ENCODE assay signal across 20 mouse cellular contexts in genomic region chr4:48726349-48726835, GRCm38 (mm10).
A peak's percentile ranks its signal among the peaks of the same experiment; 100 is the strongest.
DNase-seq lines count a peak whose midpoint lies in the region; ATAC-seq lines count a peak whose summit lies in the region.
"Had no signal": no experiment of that assay in that cellular context is flagged by ENCODE, and none has a peak within 500 bp of the region (broad histone marks: within the 10 kb centered on the region; RNA-seq: fewer than 3 reads in every experiment).

No protein-coding gene starts in this region.

- peak; percentile 47; the same call in 1 of the 2 replicates for ATAC-seq in midbrain, embryonic 11.5 days (ENCODE audit: low FRiP score)
- 0 out of 2 replicates have a peak, but pooled peaks have one; percentile 44 for ATAC-seq in hindbrain, embryonic 14.5 days (ENCODE audit: low FRiP score)
- ATAC-seq in midbrain, embryonic 16.5 days, result peak; percentile 43
- ATAC-seq: activated CD4-positive, CD25-positive, alpha-beta regulatory T cell, adult 4 months; intestine, embryonic 15.5 days; Patski had no signal

- H3K9me3 ChIP-seq in midbrain, embryonic 11.5 days (ENCODE audit: control insufficient read depth, low read length), result no peaks in the 10 kb centered on the region
- H3K9me3 ChIP-seq in midbrain, embryonic 10.5 days (replicated peaks), result no peaks in the 10 kb centered on the region
- no peaks in the 10 kb centered on the region for H3K9me3 ChIP-seq in hindbrain, embryonic 14.5 days (ENCODE audit: control insufficient read depth, low read length)
- H3K9me3 ChIP-seq in midbrain, embryonic 16.5 days (replicated peaks; ENCODE audit: control insufficient read depth, low read length, poor library complexity, severe bottlenecking), result no peaks in the 10 kb centered on the region
- H3K9me3 ChIP-seq: intestine, embryonic 15.5 days; kidney, embryonic 15.5 days had no signal

- no peak for DNase-seq in midbrain, embryonic 11.5 days (ENCODE audit: low spot score, missing footprints)
- DNase-seq in midbrain, embryonic 10.5 days (ENCODE audit: low spot score), result no peak
- DNase-seq in hindbrain, embryonic 14.5 days (ENCODE audit: low spot score), result peak; percentile 30
- no peak for DNase-seq in frontal cortex, postnatal 14 days (ENCODE audit: low spot score in 2 of 2)
- DNase-seq in lung, postnatal 4 days, result no peak
- DNase-seq in urinary bladder, postnatal 25 days (ENCODE audit: low spot score), result no peak
- DNase-seq: cerebellum, postnatal 36 days; gastrocnemius, postnatal 36 days; heart, postnatal 14 days; lung, adult 2 months; spleen, adult 18-20 months; thymus, adult 18-20 months had no signal

- H3K4me1 ChIP-seq in midbrain, embryonic 11.5 days (ENCODE audit: control insufficient read depth, insufficient read depth, low read length), result 0 out of 2 replicates have a peak, but pooled peaks cover 3% of the 10 kb centered on the region
- H3K4me1 ChIP-seq in midbrain, embryonic 10.5 days, result peaks cover 6% of the 10 kb centered on the region
- peaks cover 25% of the 10 kb centered on the region for H3K4me1 ChIP-seq in hindbrain, embryonic 14.5 days (replicated peaks; ENCODE audit: control insufficient read depth, insufficient read depth, low read length)
- peaks cover 21% of the 10 kb centered on the region for H3K4me1 ChIP-seq in midbrain, embryonic 16.5 days (ENCODE audit: control insufficient read depth, insufficient read depth, low read length)
- H3K4me1 ChIP-seq: intestine, embryonic 15.5 days; kidney, embryonic 15.5 days had no signal

- 85% methylated on average over 11 of the region's 11 CpGs for WGBS in midbrain, embryonic 11.5 days
- 90% methylated on average over 11 of the region's 11 CpGs for WGBS in midbrain, embryonic 10.5 days
- 43% methylated on average over 11 of the region's 11 CpGs for WGBS in hindbrain, embryonic 14.5 days
- 67% methylated on average over 11 of the region's 11 CpGs for WGBS in midbrain, embryonic 16.5 days

- H3K27me3 ChIP-seq in midbrain, embryonic 11.5 days (ENCODE audit: control insufficient read depth, insufficient read depth, low read length), result no peaks in the 10 kb centered on the region
- no peaks in the 10 kb centered on the region for H3K27me3 ChIP-seq in midbrain, embryonic 10.5 days (ENCODE audit: low read depth, poor library complexity, severe bottlenecking)
- no peaks in the 10 kb centered on the region for H3K27me3 ChIP-seq in hindbrain, embryonic 14.5 days (ENCODE audit: control insufficient read depth, insufficient read depth, low read length)
- H3K27me3 ChIP-seq in midbrain, embryonic 16.5 days (ENCODE audit: control insufficient read depth, insufficient read depth, low read depth, low read length), result no peaks in the 10 kb centered on the region
- H3K27me3 ChIP-seq: intestine, embryonic 15.5 days; kidney, embryonic 15.5 days had no signal

- H3K4me2 ChIP-seq in midbrain, embryonic 11.5 days, result no peak overlapping the region
- no peak overlapping the region for H3K4me2 ChIP-seq in hindbrain, embryonic 14.5 days (replicated peaks)
- no peak overlapping the region for H3K4me2 ChIP-seq in midbrain, embryonic 16.5 days (ENCODE audit: low read length)
- H3K4me2 ChIP-seq: heart, embryonic 11.5 days; intestine, embryonic 15.5 days; kidney, embryonic 15.5 days had no signal

- no peaks in the 10 kb centered on the region for H3K36me3 ChIP-seq in midbrain, embryonic 11.5 days (ENCODE audit: control insufficient read depth, insufficient read depth, low read length)
- no peaks in the 10 kb centered on the region for H3K36me3 ChIP-seq in midbrain, embryonic 10.5 days
- H3K36me3 ChIP-seq in hindbrain, embryonic 14.5 days (replicated peaks; ENCODE audit: control insufficient read depth, insufficient read depth), result no peaks in the 10 kb centered on the region
- no peaks in the 10 kb centered on the region for H3K36me3 ChIP-seq in midbrain, embryonic 16.5 days (ENCODE audit: control insufficient read depth, insufficient read depth, low read length)
- H3K36me3 ChIP-seq: intestine, embryonic 15.5 days; kidney, embryonic 15.5 days had no signal

- H3K27ac ChIP-seq in midbrain, embryonic 11.5 days (ENCODE audit: low read depth, low read length), result no peak overlapping the region
- H3K27ac ChIP-seq in midbrain, embryonic 10.5 days (replicated peaks), result no peak overlapping the region
- H3K27ac ChIP-seq in hindbrain, embryonic 14.5 days, result peak overlapping the region; percentile 88
- peak overlapping the region; percentile 83 for H3K27ac ChIP-seq in midbrain, embryonic 16.5 days (ENCODE audit: low read length)
- H3K27ac ChIP-seq: intestine, embryonic 15.5 days; kidney, embryonic 15.5 days; macrophage had no signal

- H3K9ac ChIP-seq in midbrain, embryonic 11.5 days (ENCODE audit: low read length), result no peak overlapping the region
- no peak overlapping the region for H3K9ac ChIP-seq in hindbrain, embryonic 14.5 days
- H3K9ac ChIP-seq in midbrain, embryonic 16.5 days (ENCODE audit: low read depth, low read length), result no peak overlapping the region
- H3K9ac ChIP-seq: intestine, embryonic 15.5 days; kidney, embryonic 15.5 days had no signal

- H3K4me3 ChIP-seq in midbrain, embryonic 11.5 days (ENCODE audit: low read depth, low read length), result no peak overlapping the region
- H3K4me3 ChIP-seq in midbrain, embryonic 10.5 days, result no peak overlapping the region
- no peak overlapping the region for H3K4me3 ChIP-seq in hindbrain, embryonic 14.5 days (replicated peaks; ENCODE audit: low read length)
- H3K4me3 ChIP-seq in midbrain, embryonic 16.5 days (ENCODE audit: low read depth, low read length), result no peak overlapping the region
- H3K4me3 ChIP-seq: erythroblast, embryonic 14.5 days; intestine, embryonic 15.5 days; kidney, embryonic 15.5 days had no signal

Comparison
In these comparisons a context has a peak if more than half of its experiments do, and no peak if none do; other contexts are left out.
1. H3K27ac ChIP-seq: peak in hindbrain, embryonic 14.5 days (single experiment) and midbrain, embryonic 16.5 days (single experiment); none in midbrain, embryonic 11.5 days (single experiment) and midbrain, embryonic 10.5 days (single experiment).
2. Peak in every context shown above with its lines, with median percentiles within 50 percentile points of each other: ATAC-seq.